Mouse (Mus musculus) myocyte (in vitro differentiated cells): Measurements from ENCODE around the gene Dhodh.

Experiments used
- MAX ChIP-seq: IDR thresholded peaks from one replicate; pipeline ENCODE4 v1.6.1; 2011; ENCODE audit warnings: low read depth, mild to moderate bottlenecking, control low read depth
- POLR2A ChIP-seq: IDR thresholded peaks from one replicate; pipeline ENCODE4 v1.6.1; 2011; ENCODE audit warnings: low read depth, mild to moderate bottlenecking, control low read depth, moderate library complexity; ENCODE audit not compliant: insufficient read length
- REST ChIP-seq: IDR thresholded peaks from one replicate; pipeline ENCODE4 v1.6.1; 2011; ENCODE audit warnings: mild to moderate bottlenecking, control low read depth, moderate library complexity; ENCODE audit not compliant: insufficient read depth, insufficient read length
- USF1 ChIP-seq: IDR thresholded peaks from one replicate; pipeline ENCODE4 v1.6.1; 2011; ENCODE audit warnings: low read depth, mild to moderate bottlenecking, control low read depth, moderate library complexity

- TF ChIP-seq POLR2A, result no peak
- TF ChIP-seq REST, result no peak
- no peak for TF ChIP-seq USF1
- no peak for TF ChIP-seq MAX
Measured at GRCm38 (mm10) chr8:109638851-109639250, 30.4 kb upstream of the Dhodh start.
